ENCODE assay signal across 15 mouse cellular contexts in the genomic region with DNA sequence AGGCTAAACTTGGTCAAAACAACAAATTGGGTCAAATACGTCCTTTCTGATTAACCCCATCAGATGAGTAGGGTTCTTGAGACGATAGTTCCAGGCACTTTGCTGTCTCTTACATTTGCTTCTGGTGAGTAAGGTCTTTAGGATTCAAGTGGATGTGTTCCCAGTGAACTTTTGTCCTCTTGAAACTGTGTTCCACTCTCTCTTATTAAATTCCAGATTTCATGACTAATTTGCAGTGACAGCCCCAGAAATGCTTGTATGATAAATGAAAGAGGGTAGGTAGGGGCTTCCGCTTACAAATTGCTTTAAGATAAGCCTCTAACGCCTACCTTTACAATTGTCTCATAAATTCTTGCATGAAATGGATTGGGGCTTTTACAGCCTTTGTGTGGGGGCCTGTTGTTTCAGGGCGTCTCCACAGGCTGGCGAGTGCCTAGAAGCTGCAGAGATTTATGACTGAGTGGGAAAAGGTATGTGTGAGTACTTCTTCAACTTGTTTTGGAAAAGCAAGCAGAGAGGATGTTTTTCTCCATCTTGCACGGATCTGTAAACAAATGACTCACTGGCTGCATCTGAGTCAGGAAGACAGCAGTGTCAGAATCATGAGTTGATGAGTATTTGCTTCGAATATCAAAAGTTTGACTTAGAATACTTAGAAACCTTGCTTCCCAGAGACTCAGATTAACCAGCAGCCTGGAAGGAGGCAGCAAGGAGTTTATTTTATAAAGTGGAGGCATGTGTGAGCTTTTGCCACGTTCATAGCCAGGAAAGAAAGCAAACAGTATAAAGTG.
DNase-seq lines count a peak whose midpoint lies in the region; ATAC-seq and TF ChIP-seq lines count a peak whose summit lies in the region.
"Had no signal": no experiment of that assay in that cellular context is flagged by ENCODE, and none has a peak within 500 bp of the region (broad histone marks: within the 10 kb centered on the region; RNA-seq: fewer than 3 reads in every experiment).

No protein-coding gene starts in this region.

- ATAC-seq in kidney, postnatal 0 days (replicated peaks; ENCODE audit: low FRiP score, low read depth), result no peak
- ATAC-seq: inflammation-experienced regulatory T-cells, adult 6 months had no signal

- no peak overlapping the region for H3K4me3 ChIP-seq in kidney, postnatal 0 days (replicated peaks; ENCODE audit: low read depth, low read length)
- H3K4me3 ChIP-seq: heart, embryonic 12.5 days; midbrain, embryonic 10.5 days had no signal

- no peak overlapping the region for H3K4me2 ChIP-seq in kidney, postnatal 0 days (ENCODE audit: low read length)
- H3K4me2 ChIP-seq: heart, embryonic 12.5 days had no signal

- H3K27ac ChIP-seq in kidney, postnatal 0 days, result no peak overlapping the region
- H3K27ac ChIP-seq: liver, embryonic 14.5 days; midbrain, embryonic 10.5 days had no signal

- TF ChIP-seq CTCF in kidney, postnatal 0 days (IDR thresholded peaks at IDR 0.05; ENCODE audit: low read depth), result no peak

- DNase-seq in adrenal gland, adult 2 months, result peak; percentile 11
- no peak for DNase-seq in adrenal gland, postnatal 36 days
- DNase-seq in kidney, postnatal 0 days (ENCODE audit: low spot score), result peak; percentile 41
- DNase-seq in kidney, postnatal 25 days, result no peak
- DNase-seq in 3T3-L1 (ENCODE audit: low read depth, low spot score), result peak; percentile 58
- DNase-seq in fibroblast of lung, adult 2 months (ENCODE audit: low read depth), result peak; percentile 58
- DNase-seq in left cerebral cortex, adult 9 months (ENCODE audit: low spot score in 2 of 2), result no peak
- DNase-seq in spleen, postnatal 4 days (ENCODE audit: low spot score in 2 of 2), result no peak
- DNase-seq: adrenal gland, adult 8-10 months; gastrocnemius, postnatal 36 days; heart, postnatal 4 days had no signal

- no peak overlapping the region for H3K9ac ChIP-seq in kidney, postnatal 0 days (ENCODE audit: low read depth, low read length)
- H3K9ac ChIP-seq: heart, embryonic 12.5 days; liver, embryonic 14.5 days had no signal

- peaks cover 9% of the 10 kb centered on the region; the same call in 1 of the 2 replicates for H3K4me1 ChIP-seq in kidney, postnatal 0 days (replicated peaks; ENCODE audit: insufficient read depth, low read length)

- 21% methylated on average over 9 of the region's 9 CpGs for WGBS in kidney, postnatal 0 days

- H3K9me3 ChIP-seq in kidney, postnatal 0 days (replicated peaks; ENCODE audit: low read length), result no peaks in the 10 kb centered on the region
- H3K9me3 ChIP-seq: heart, embryonic 12.5 days; midbrain, embryonic 10.5 days had no signal

- no peaks in the 10 kb centered on the region for H3K27me3 ChIP-seq in kidney, postnatal 0 days (ENCODE audit: insufficient read depth, low read length)
- H3K27me3 ChIP-seq: heart, embryonic 12.5 days had no signal

- no peaks in the 10 kb centered on the region for H3K36me3 ChIP-seq in kidney, postnatal 0 days (ENCODE audit: insufficient read depth, low read length)
- H3K36me3 ChIP-seq: heart, embryonic 12.5 days; midbrain, embryonic 10.5 days had no signal

Comparison
In these comparisons a context has a peak if more than half of its experiments do, and no peak if none do; other contexts are left out.
1. DNase-seq: peak in adrenal gland, adult 2 months (single experiment), kidney, postnatal 0 days (single experiment), 3T3-L1 (single experiment) and fibroblast of lung, adult 2 months (single experiment); none in adrenal gland, postnatal 36 days (0 of 2), kidney, postnatal 25 days (0 of 2), left cerebral cortex, adult 9 months (0 of 2) and spleen, postnatal 4 days (0 of 2).